Mouse (Mus musculus) adrenal gland, adult 2 months (tissue): ENCODE measurements at regions not wholly inside any gene's neighbourhood (a gene's known extent, or its start where the extent isn't known, plus 50 kb on each side); places are given as distances from the start of the nearest gene placed in this dataset.
"Not testable (repeated sequence)": the region's sequence is repeated elsewhere in the genome, so short reads cannot be mapped to it uniquely, and the experiment has no call there.

Source experiments
- DNase-seq: peaks from one replicate; pipeline ENCODE4 v3.0.0; 2021

- DNase-seq: no peak
Measured at GRCm38 (mm10) chr1:184234320-184234988, 200.4 kb upstream of the 1700056E22Rik start.

DNA sequence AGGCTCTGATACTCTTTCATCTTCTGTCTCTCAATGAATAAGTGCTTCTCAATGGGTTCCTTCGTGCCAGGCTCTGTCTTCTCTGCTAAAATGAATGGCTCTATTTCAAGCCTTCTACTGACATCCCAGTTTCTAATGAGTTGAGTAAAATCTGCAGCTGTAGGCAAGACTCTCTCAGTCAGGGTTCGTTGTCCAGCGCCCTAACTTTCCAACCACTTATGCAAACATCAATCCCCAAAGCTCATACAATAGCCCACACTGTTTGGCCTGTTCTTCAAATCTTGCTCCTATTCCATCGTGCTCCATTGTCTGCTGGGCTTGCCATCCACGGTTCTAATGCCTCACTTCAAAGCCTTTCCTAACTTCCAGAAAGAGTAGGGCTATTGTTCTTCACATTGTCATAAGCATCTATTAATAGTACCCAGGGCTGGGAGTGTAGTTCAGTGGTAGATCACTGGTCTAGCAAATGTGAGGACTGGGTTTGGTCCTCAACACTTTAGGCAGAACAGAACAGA is 199.7 kb upstream of the 1700056E22Rik start:
- DNase-seq: no peak

GRCm38 (mm10) chr1:184222326-184222725 is 188.2 kb upstream of the 1700056E22Rik start:
- DNase-seq: no peak

DNA sequence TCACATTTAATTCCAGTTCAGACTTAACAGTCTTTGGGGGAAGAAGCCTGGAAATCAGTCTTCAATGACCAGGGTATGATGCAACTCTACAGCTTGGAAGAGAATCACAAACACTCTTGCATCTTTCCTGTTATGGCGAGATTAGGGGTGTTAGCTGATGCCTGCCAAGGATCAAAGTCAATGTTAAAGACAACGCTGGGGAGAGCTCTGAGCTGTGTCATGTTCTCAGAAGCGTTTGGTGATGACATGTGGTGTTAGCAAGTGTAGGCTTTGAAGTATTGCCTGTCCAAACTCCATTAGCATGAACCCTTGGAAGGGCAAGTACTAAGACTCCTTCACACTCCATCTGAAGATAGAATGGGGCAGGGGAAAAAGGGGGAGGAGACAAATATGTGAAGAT is 187.7 kb upstream of the 1700056E22Rik start:
- DNase-seq: no peak

DNA sequence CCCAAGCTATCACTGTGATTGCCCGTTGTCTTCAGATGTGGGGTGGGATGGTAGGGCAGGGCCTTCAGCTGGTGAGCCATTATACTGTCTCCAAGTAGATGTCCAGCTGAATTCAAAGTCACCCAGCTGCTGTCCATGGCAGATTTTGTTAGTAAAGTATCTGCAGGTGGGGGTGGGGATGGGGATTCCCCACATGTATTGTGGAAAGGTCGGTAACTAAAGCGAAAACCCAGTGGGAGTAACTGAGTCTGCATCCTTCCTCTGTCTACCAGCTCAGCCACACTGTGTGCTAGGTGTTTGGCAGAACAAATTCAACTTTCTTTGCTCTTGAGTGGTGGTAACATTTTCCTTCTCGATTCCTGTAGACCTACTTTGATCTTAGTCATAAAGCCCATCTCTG is 163.2 kb upstream of the 1700056E22Rik start:
- no peak for DNase-seq

GRCm38 (mm10) chr1:184191325-184191724 is 157.2 kb upstream of the 1700056E22Rik start:
- no peak for DNase-seq

DNA sequence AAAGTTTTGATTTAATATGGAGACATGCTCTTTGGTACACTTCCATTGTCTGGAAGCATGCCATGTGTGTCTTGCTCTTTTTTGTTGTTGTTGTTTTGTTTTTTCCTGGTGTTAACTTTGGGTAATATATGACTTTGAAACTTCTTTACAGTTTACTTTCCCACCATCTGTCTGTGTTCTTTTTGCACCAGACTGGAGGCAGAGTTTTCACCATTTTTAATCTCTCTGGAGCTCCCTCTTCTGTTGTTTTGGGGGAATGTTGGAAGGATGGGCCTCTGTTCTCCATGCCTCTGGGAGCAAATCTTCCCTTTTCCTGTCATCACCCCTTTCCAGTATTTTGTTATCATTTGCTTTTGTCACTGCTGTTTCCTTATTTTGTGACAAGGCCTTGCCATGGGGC is 153.5 kb upstream of the 1700056E22Rik start:
- peak; percentile 10 for DNase-seq

GRCm38 (mm10) chr1:184182163-184182562 is 148.1 kb upstream of the 1700056E22Rik start:
- no peak for DNase-seq

DNA sequence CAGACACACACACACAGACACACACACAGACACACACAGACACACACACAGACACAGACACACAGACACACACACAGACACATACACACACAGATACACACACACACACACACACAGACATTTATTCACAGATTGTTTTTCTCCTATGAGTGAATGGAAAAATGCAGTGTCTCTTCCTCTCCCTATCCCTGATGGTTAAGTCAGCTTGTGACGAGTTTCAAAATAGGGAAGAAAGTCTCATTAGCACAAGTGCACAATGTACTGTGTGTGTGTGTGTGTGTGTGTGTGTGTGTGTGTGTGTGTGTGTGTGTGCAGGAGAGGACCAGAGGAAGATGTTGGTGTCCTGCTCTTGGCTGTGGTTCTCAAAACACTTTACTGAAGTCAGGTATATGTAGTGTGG is 140.3 kb upstream of the 1700056E22Rik start:
- DNase-seq: not testable (repeated sequence)

- no peak for DNase-seq
Measured at GRCm38 (mm10) chr1:184173739-184174138, 139.6 kb upstream of the 1700056E22Rik start.

DNA sequence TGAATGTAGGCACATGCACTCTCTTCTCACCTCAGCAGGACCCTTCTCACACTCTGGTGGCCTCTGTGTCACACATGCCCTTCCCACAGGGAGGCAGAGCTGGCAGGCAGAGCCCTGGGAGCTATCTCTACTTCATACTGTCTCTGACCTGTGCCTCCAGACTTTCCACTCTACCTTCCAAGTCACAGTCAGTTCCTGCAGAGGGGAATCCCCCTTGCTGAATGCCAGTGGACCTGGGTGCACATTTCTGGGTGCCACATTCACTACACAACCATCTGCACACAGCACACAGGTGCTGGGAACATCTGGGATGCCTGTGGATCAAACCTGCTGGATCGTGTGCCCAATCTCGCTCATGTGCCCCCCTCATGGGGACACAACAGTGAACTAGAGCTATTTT is 138.9 kb upstream of the 1700056E22Rik start:
- no peak for DNase-seq

DNA sequence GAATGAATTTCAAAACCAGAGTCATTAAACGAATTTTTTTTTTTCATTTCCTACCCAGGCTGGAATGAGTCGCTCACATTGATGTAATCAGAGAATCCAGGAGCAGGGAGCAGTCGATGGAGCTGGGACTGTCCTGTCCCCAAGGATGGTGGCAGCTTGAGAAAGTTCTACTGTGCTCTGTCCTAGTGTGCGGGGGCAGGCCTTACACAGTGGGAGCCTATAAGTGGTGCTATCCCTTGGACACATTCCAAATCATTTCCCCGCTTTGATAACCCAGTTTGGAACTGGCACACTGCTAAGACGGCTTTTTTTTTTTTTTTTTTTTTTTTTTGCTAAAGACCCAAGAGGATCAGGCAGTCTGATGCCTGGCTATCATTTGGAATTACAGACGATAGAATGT is 137.5 kb upstream of the 1700056E22Rik start:
- no peak for DNase-seq

- no peak for DNase-seq
Measured at GRCm38 (mm10) chr1:184170926-184171325, 136.8 kb upstream of the 1700056E22Rik start.

DNA sequence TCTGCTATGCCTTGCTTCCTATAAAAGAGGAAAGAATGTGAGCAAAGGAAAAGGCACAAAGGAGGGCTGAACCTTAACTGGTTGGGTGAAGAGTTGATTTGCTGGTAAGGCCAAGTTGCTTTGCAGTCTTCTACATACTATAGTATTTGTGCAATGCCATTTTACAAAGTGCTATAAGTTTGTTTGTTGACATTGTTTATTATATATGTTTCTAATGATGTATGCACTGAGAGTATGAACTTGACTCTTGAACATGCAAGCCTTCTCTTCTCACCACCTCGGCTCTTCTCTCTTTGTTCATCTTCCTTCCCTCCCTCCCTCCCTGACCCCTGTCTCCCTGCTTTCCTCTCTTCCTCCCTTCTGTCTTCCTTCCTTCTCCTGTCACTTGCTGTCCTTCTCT is 135.9 kb upstream of the 1700056E22Rik start:
- no peak for DNase-seq

- no peak for DNase-seq
Measured at GRCm38 (mm10) chr1:184169034-184169783, 135.1 kb upstream of the 1700056E22Rik start.

DNA sequence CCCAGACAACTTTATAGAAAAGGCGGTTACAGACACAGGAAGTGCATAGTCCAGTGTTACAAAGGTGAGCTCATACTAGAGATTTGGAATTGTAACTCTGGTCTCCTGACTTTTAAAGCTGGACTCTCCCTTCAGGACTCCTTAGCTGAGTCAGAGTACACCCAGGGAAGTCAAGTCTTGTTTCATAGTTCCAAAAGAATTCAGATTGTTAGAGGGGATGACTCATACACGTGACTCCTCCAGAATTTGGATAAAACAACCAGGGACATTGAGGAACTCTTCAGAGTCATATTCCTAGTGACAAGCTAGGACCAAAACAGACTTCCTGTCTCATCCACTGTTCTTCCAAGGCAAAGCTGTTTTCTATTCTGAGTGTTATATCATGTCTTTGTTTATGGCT is 132.8 kb upstream of the 1700056E22Rik start:
- DNase-seq: no peak

GRCm38 (mm10) chr1:184162526-184162925 is 128.4 kb upstream of the 1700056E22Rik start:
- not testable (repeated sequence) for DNase-seq

DNA sequence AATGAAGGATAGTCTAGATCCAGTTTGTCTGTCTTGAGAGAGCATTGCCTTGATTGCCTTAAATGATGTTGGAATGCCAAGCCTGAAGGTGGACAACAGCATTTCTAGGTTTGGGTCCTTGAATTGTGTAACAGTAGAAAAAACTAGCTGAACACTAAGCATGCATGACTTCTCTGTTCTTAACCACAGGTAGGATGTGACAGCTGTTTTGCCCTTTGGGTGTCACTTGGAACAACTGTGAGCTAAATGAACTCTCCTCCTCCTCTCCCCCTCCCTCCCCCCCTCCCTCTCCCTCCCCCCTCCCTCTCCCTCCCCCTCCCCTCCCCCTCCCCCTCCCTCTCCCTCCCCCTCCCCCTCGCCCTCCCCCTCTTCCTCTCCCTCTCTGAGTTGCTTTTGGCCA is 113.6 kb upstream of the 1700056E22Rik start:
- no peak for DNase-seq

DNA sequence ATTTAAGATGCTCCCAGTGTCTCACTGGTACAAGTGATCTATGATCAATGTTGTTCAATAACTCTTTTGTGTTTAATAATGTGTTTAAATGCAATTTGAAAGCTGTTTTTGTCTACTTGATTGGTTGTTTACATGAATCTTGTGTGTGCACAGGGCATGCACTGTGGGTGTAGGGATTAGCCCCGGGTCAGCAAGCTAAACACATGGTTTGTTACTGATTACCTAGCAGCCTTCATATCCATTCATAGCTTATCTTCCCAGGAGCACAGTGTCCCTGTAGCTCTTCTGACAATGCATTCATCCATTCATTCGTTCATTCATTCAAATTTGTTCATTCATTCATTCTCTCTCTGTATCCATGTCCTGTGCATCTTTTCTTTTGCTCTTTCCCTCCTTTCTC is 108.9 kb upstream of the 1700056E22Rik start:
- no peak for DNase-seq

DNA sequence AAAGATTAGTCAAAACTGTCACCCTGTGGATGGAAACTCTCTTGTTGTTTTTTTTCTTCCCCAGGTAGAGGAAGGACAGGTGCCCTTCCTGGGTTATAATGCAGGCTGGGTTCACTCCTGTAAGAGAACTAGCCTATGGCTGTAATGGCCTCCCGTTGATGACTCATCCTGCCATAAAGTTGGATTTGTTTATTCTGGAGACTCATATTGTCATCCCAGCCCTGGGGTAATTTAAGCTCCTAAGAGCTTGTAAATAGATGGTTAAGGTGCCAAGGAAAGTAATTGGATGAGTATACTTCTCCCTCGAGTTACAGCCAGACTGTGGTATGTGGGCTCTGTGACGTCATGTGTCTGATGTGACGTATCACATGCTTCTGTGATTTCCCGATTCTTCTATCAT is 106.4 kb upstream of the 1700056E22Rik start:
- no peak for DNase-seq

GRCm38 (mm10) chr1:184140082-184140481 is 106.0 kb upstream of the 1700056E22Rik start:
- DNase-seq: no peak

DNA sequence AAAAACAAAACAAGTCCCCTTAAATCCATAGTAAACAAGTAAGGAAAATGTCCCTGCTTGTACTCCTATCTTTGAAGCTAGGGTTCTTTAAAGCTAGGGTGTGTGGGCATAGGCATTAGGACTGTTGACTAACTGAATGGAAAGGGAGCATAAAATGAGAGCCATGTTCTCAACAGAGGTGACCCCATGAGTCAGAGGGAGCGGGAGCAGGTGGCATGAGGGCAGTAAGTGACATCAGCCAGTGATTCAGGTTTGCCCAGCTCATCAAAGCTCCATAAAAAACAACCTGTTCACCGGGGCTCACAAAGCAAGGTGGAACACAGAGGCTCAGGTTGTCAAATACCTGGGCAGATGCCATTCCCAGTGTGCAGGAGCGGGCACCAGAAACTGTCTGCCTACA is 104.6 kb upstream of the 1700056E22Rik start:
- no peak for DNase-seq

DNA sequence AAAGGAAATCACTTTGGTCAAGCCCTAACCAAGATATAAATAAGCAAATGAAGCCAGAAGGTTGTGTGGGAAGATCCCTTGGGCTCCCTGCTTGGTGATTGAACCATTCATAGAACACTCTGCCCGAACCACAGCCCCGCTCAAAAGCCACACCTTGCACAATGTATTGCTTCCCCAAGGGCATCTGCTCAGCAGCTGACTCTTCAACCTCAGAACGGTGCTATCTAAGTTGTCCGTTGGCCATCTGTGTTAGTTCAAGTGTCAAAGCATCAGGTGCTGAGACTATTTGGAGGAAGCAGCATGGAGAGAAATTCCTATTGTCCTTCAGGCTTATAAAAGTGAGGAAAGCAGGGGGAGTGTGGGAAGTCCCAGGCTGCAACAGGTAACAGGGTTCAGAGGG is 96.8 kb upstream of the 1700056E22Rik start:
- DNase-seq: no peak

DNA sequence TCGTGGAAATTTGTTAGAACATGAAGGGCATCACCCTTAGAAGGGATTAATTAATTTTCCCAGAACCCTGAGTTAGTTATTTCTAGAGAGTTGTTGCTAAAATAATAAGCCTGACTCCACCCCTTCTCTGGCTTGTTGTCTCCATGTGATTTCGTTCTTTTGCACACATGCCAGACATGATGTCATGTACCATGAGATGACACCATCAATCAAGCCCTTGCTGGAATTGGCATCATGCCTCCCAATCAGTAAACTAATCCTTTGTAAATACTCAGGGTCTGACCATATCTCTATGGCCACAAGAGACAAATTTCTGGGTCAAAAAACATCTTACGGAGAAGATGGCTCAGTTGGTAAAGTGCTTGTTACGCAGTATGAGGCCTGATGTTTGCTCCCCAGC is 93.2 kb upstream of the 1700056E22Rik start:
- DNase-seq: peak; percentile 6
